Mouse (Mus musculus) lung, embryonic 16.5 days (tissue): ENCODE results near the gene Dmc1. TPM values are rescaled to one million over a fixed set of nuclear protein-coding genes. Genes with fewer than 3 reads are reported as not detected.

Experiments used
- ATAC-seq: fragments of 200-750 bp; cut with Nextera tagmentation; 2 replicates; pipeline ENCODE4 v1.8.0; 2017; ENCODE audit warnings: low read depth, mild to moderate bottlenecking, moderate library complexity
- H3K27ac ChIP-seq: fragments of 300-500 bp; sonication (generic); 2 replicates; pipeline ENCODE4 v1.5.1; 2014; ENCODE audit warnings: mild to moderate bottlenecking, control low read depth, low read length
- H3K27me3 ChIP-seq: fragments of 300-500 bp; sonication (generic); 2 replicates; pipeline ENCODE4 v1.6.1; 2014; ENCODE audit warnings: low read depth, low read length, mixed read lengths; ENCODE audit not compliant: control insufficient read depth, insufficient read depth
- H3K36me3 ChIP-seq: fragments of 300-500 bp; sonication (generic); 2 replicates; pipeline ENCODE4 v1.6.1; 2014; ENCODE audit warnings: low read length; ENCODE audit not compliant: control insufficient read depth, insufficient read depth
- H3K4me1 ChIP-seq: fragments of 300-500 bp; sonication (generic); replicated peaks from 2 replicates; pipeline ENCODE4 v1.6.1; 2014; ENCODE audit warnings: low read length, mixed read lengths; ENCODE audit not compliant: control insufficient read depth, insufficient read depth
- H3K4me2 ChIP-seq: fragments of 300-500 bp; sonication (generic); 2 replicates; pipeline ENCODE4 v1.6.1; 2014; ENCODE audit warnings: low read depth, low read length, control low read depth
- H3K4me3 ChIP-seq: fragments of 300-500 bp; sonication (generic); 2 replicates; pipeline ENCODE4 v1.5.1; 2014; ENCODE audit warnings: mild to moderate bottlenecking, low read length, control low read depth
- H3K9ac ChIP-seq: fragments of 300-500 bp; sonication (generic); 2 replicates; pipeline ENCODE4 v1.6.1; 2014; ENCODE audit warnings: low read length, control low read depth
- H3K9me3 ChIP-seq: fragments of 300-500 bp; sonication (generic); 2 replicates; pipeline ENCODE4 v1.6.1; 2016; ENCODE audit warnings: low read length; ENCODE audit not compliant: control insufficient read depth
- WGBS: fragments of 180-500 bp; shearing (Covaris S2); extraction: QIAGEN DNeasy Blood & Tissue Kit; methylation state at CpG from one replicate; pipeline ENCODE4 v1.1.7; 2014; 5-methylcytosine and 5-hydroxymethylcytosine counted together
- polyA plus RNA-seq: library from polyadenylated mRNA; unstranded; fragments of >200 nt; fragmentation: Nextera tagmentation; extraction: Ambion mirVana; gene quantifications from 2 replicates; pipeline ENCODE4 v1.2.1, GENCODE M21; 2015

The Dmc1 gene
- polyA plus RNA-seq, 1 experiment from 2014 or later: 3.3 TPM

DNA sequence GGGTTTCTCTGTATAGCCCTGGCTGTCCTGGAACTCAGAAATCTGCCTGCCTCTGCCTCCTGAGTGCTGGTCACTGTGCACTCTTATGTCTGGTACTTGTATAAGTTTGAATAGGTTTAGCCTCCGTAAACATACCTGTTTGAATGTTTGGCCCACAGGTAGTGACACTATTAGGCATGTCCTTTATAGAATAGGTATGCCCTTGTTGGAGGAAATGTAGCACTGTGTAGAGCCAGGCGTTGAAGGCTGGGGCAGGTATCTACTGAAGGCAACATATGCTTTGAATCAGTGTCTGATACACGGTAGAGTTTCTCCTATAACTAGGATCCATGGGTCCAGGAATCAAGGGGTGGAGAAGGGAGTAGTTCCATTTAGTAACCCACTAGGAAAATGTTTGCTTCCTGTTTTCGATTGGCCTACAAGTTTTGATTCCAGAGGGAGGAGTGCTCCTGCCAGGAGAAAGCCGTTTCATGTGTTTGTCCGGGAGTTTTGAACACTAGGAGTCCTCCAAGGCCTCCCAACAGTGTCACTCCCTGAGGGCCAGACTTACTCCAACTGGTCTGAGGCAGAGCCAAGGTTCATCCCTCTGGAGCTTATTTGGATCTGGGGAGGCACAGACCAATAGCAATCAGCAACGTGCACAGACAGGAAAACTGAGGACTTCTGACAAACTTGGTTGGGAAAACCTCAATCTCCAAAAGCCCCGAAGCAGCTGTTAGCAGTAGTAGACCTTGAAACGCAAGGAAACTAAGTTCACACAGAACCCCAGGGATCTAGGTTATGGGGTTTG is 78.7 kb downstream of the Dmc1 start:
- Histone ChIP-seq H3K27ac (peak overlapping the region; percentile 20; the same call in 1 of the 2 replicates), H3K4me3 (no peak overlapping the region), H3K27me3 (no peaks in the 10 kb centered on the region), H3K4me1 (no peaks in the 10 kb centered on the region), H3K4me2 (no peak overlapping the region), H3K9me3 (no peaks in the 10 kb centered on the region), H3K36me3 (peaks cover 55% of the 10 kb centered on the region), H3K9ac (no peak overlapping the region)
- peak; percentile 20; the same call in 1 of the 2 replicates for ATAC-seq
- 61% methylated on average over 9 of the region's 9 CpGs for WGBS

GRCm38 (mm10) chr15:79525564-79525963 is 79.3 kb downstream of the Dmc1 start:
- 83% methylated on average over 5 of the region's 5 CpGs for WGBS
- no peak overlapping the region for H3K9ac ChIP-seq

GRCm38 (mm10) chr15:79519400-79520220 is 85.3 kb downstream of the Dmc1 start:
- no peak for ATAC-seq
- peaks cover 10% of the 10 kb centered on the region for H3K36me3 ChIP-seq
- no peak overlapping the region for H3K4me3 ChIP-seq
- peaks cover 3% of the 10 kb centered on the region for H3K27me3 ChIP-seq
- H3K4me2 ChIP-seq: no peak overlapping the region
- WGBS: 54% methylated on average over 16 of the region's 16 CpGs
- no peak overlapping the region for H3K27ac ChIP-seq
- peaks cover 2% of the 10 kb centered on the region; the same call in 1 of the 2 replicates for H3K4me1 ChIP-seq
- H3K9ac ChIP-seq: no peak overlapping the region
- no peaks in the 10 kb centered on the region for H3K9me3 ChIP-seq

More at GRCm38 (mm10) chr15:79525564-79525963, 79.3 kb downstream of the Dmc1 start:
- no peak for ATAC-seq
- H3K9me3 ChIP-seq: no peaks in the 10 kb centered on the region
- no peaks in the 10 kb centered on the region for H3K4me1 ChIP-seq
- H3K4me3 ChIP-seq: no peak overlapping the region
- peaks cover 49% of the 10 kb centered on the region for H3K36me3 ChIP-seq
- no peaks in the 10 kb centered on the region for H3K27me3 ChIP-seq
- no peak overlapping the region for H3K4me2 ChIP-seq
- no peak overlapping the region for H3K27ac ChIP-seq

DNA sequence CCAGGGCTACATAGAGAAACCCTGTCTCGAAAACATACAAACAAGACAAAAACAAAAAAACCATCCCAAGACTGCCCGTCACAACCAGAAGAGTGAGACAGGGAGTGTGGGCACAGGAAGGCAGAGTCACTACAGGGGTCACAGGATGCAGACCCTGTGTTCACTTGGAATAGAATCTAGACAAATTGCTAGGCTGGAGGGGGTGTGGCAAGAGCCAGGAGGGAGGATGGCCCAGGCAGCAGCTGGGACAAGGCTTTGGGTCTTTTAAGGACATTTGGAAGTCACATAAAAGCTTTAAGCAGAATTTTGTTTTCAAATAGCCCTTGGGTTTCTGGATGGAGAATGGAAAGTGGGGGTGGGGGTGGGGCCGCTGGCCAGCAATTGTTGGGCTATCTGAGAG is 86.3 kb downstream of the Dmc1 start:
- no peak overlapping the region for H3K27ac ChIP-seq
- no peaks in the 10 kb centered on the region for H3K9me3 ChIP-seq
- no peak overlapping the region for H3K4me3 ChIP-seq
- ATAC-seq: no peak
- no peak overlapping the region for H3K4me2 ChIP-seq
- peaks cover 12% of the 10 kb centered on the region for H3K27me3 ChIP-seq
- H3K36me3 ChIP-seq: peaks cover 8% of the 10 kb centered on the region; the same call in 1 of the 2 replicates
- H3K9ac ChIP-seq: no peak overlapping the region
- peaks cover 2% of the 10 kb centered on the region; the same call in 1 of the 2 replicates for H3K4me1 ChIP-seq
- WGBS: 78% methylated on average over 3 of the region's 3 CpGs

- 72% methylated on average over 4 of the region's 4 CpGs for WGBS
- H3K9ac ChIP-seq: no peak overlapping the region
Observed at GRCm38 (mm10) chr15:79517710-79518109, 87.2 kb downstream of the Dmc1 start.

DNA sequence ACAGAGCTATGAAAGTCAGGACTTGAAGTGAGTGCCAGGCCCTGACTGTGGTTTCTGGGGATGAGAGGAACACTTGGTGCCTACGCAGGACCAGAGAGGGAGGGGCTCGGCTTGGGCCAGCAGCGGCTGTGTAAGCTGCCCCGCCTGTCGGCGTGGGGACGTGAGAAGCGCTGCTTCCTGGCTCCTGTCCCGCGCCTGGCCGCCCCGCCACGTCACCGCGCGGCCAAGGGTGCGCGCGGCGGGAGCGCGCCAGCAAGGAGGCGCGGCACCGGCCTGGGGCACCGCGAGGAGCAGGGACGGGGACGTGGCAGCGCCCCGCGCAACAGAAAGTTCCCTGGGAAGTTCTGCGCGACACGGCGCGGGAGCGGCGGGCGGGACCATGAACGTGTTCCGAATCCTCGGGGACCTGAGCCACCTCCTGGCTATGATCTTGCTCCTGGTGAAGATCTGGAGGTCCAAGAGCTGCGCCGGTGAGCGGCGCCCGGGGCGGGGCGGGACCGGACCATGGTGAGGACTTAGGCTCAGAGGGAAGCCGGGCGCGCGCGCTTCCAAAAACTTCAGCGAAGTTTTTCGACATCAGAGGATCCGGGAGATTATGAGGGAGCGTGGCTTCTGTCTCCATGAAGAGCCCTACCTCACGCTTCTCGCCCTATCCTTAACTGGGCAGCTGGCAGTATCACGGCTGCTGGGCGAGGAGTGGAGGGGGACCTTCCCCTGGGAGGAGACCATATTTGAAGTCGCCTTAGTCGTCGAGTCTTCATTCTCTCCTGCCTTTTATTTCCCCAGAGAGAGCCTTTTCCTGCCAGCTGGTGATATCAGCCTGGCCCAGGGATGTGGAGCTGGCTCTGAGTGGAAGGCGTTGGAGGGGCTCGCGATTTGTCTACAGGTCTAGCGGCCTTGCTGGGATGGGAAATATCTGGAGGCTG is 88.5 kb downstream of the Dmc1 start, which contains the start of gene Kdelr3:
Gene Kdelr3, plus strand, starts transcription at position 241 of the 926 bp plus-strand sequence.
- peak within 1 kb of the TSS; percentile 82 for H3K9ac ChIP-seq
- no peaks in the 10 kb centered on the region for H3K9me3 ChIP-seq
- no peaks in the 10 kb centered on the region for H3K36me3 ChIP-seq
- under 1% methylated on average over 70 of the region's 71 CpGs for WGBS
- H3K27ac ChIP-seq: peak within 1 kb of the TSS; percentile 44; the same call in 1 of the 2 replicates
- peak within 1 kb of the TSS; percentile 67 for H3K4me3 ChIP-seq
- H3K27me3 ChIP-seq: peaks cover 21% of the 10 kb centered on the region
- peak within 1 kb of the TSS; percentile 83 for H3K4me2 ChIP-seq
- ATAC-seq: peak; percentile 85
- peaks cover 7% of the 10 kb centered on the region for H3K4me1 ChIP-seq

More at GRCm38 (mm10) chr15:79517710-79518109, 87.2 kb downstream of the Dmc1 start:
- no peaks in the 10 kb centered on the region for H3K9me3 ChIP-seq
- peaks cover 2% of the 10 kb centered on the region; the same call in 1 of the 2 replicates for H3K36me3 ChIP-seq
- no peak overlapping the region for H3K27ac ChIP-seq
- H3K4me1 ChIP-seq: peaks cover 2% of the 10 kb centered on the region; the same call in 1 of the 2 replicates
- H3K27me3 ChIP-seq: peaks cover 16% of the 10 kb centered on the region
- peak overlapping the region; percentile 83 for H3K4me2 ChIP-seq
- ATAC-seq: no peak
- no peak overlapping the region; the same call in 1 of the 2 replicates for H3K4me3 ChIP-seq

DNA sequence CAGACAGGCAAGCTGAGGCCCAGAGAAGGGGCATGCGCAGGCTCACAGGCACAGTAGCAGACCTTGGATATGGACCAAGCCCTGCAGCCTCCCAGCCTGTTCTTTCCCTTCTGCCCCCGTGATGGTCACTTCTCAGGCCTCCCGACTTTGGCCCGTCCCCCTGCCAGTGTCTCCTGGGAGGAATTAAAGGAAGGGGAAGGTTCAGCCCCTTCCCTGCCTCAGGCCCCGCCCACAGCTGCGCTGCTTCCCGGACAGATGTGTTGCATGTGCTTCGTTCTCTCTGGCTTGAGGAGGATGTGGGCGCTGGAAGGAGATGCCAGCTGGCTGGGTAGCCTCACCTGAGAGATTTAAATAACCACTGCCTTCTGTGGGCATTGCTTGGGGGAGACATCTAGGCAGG is 91.0 kb downstream of the Dmc1 start:
- H3K9me3 ChIP-seq: no peaks in the 10 kb centered on the region
- H3K4me2 ChIP-seq: no peak overlapping the region
- no peak overlapping the region for H3K9ac ChIP-seq
- no peak for ATAC-seq
- WGBS: 8% methylated on average over 9 of the region's 9 CpGs
- no peak overlapping the region for H3K27ac ChIP-seq
- H3K36me3 ChIP-seq: no peaks in the 10 kb centered on the region
- peaks cover 11% of the 10 kb centered on the region for H3K4me1 ChIP-seq
- H3K27me3 ChIP-seq: peaks cover 41% of the 10 kb centered on the region
- no peak overlapping the region for H3K4me3 ChIP-seq

GRCm38 (mm10) chr15:79511553-79512320 is 93.2 kb downstream of the Dmc1 start:
- Histone ChIP-seq H3K9me3 (no peaks in the 10 kb centered on the region), H3K27me3 (peaks cover 49% of the 10 kb centered on the region), H3K27ac (no peak overlapping the region), H3K36me3 (no peaks in the 10 kb centered on the region), H3K4me3 (peak overlapping the region; percentile 50), H3K4me2 (peak overlapping the region; percentile 82), H3K4me1 (peaks cover 9% of the 10 kb centered on the region), H3K9ac (0 out of 2 replicates have a peak overlapping the region, but pooled peaks have one; percentile 21)
- ATAC-seq: peak; percentile 76
- 2% methylated on average over 61 of the region's 61 CpGs for WGBS
